Mouse (Mus musculus) ES-E14 (cell line): ENCODE measurements at regions not wholly inside any gene's neighbourhood (a gene's known extent, or its start where the extent isn't known, plus 50 kb on each side); places are given as distances from the start of the nearest gene placed in this dataset.

Source experiments
- DNase-seq: peaks from one replicate; pipeline ENCODE4 v3.0.0-alpha.2; 2013; ENCODE audit warnings: low read depth, low spot score
- H3K27ac ChIP-seq: 2 replicates; pipeline ENCODE4 v1.5.1; 2012; ENCODE audit warnings: low read depth, mild to moderate bottlenecking, low read length, moderate library complexity, mixed read lengths; ENCODE audit not compliant: poor library complexity, insufficient read depth, severe bottlenecking
- H3K36me3 ChIP-seq: 2 replicates; pipeline ENCODE4 v1.6.1; 2012; ENCODE audit warnings: mild to moderate bottlenecking, low read length, moderate library complexity, mixed read lengths; ENCODE audit not compliant: control insufficient read depth, poor library complexity, insufficient read depth, severe bottlenecking
- H3K4me1 ChIP-seq, 2 experiments: fragments of 150-350 bp in 1 of 2; sonication (generic) in 1 of 2; 2 replicates each; pipeline ENCODE4 v1.6.1; 2012; ENCODE audit warnings: low read length in 2 of 2, mild to moderate bottlenecking in 1 of 2, mixed read lengths in 1 of 2; ENCODE audit not compliant: control insufficient read depth in 2 of 2, insufficient read depth in 2 of 2, poor library complexity in 1 of 2
- H3K4me3 ChIP-seq, 2 experiments: fragments of 150-350 bp in 1 of 2; sonication (generic) in 1 of 2; 2 replicates each; pipeline ENCODE4 v1.5.1; 2012; ENCODE audit warnings: low read length in 2 of 2, low read depth in 1 of 2, mild to moderate bottlenecking in 1 of 2, mixed read lengths in 1 of 2; ENCODE audit not compliant: insufficient read depth in 1 of 2, poor library complexity in 1 of 2, severe bottlenecking in 1 of 2
- H3K9ac ChIP-seq: 2 replicates; pipeline ENCODE4 v1.6.1; 2012; ENCODE audit warnings: low read depth, mild to moderate bottlenecking, low read length, mixed read lengths; ENCODE audit not compliant: poor library complexity, insufficient read depth, severe bottlenecking
- H3K9me3 ChIP-seq: fragments of 150-350 bp; sonication (generic); 2 replicates; pipeline ENCODE4 v1.6.1; 2012; ENCODE audit warnings: low read depth, mild to moderate bottlenecking, low read length; ENCODE audit not compliant: control insufficient read depth, insufficient read depth
- CHD2 ChIP-seq: IDR thresholded peaks from 2 replicates; pipeline ENCODE4 v1.6.1; 2014; ENCODE audit warnings: mild to moderate bottlenecking, low read depth, low read length, inconsistent platforms
- HCFC1 ChIP-seq: IDR thresholded peaks from 2 replicates; pipeline ENCODE4 v1.6.1; 2012; ENCODE audit warnings: low read length, inconsistent platforms, borderline replicate concordance; ENCODE audit not compliant: insufficient read depth
- MAFK ChIP-seq: IDR thresholded peaks from 2 replicates; pipeline ENCODE4 v1.6.1; 2014; ENCODE audit warnings: mild to moderate bottlenecking, low read depth, low read length, inconsistent platforms; ENCODE audit not compliant: insufficient read depth
- ZC3H11A ChIP-seq: IDR thresholded peaks from 2 replicates; pipeline ENCODE4 v1.6.1; 2012; ENCODE audit warnings: low read depth, mild to moderate bottlenecking, inconsistent platforms, low read length, borderline replicate concordance
- ZNF384 ChIP-seq: IDR thresholded peaks from 2 replicates; pipeline ENCODE4 v1.6.1; 2012; ENCODE audit warnings: low read depth, low read length, inconsistent platforms
- in situ Hi-C, 2 experiments: fragments of 600-800 bp; cut with MboI; formaldehyde crosslinking; loops; one replicate each; pipeline ENCODE4 v1.15.1; 2025; ENCODE audit warnings: low sequenced_read_pairs in 2 of 2, inconsistent platforms in 1 of 2; ENCODE audit not compliant: unreplicated experiment in 2 of 2

GRCm38 (mm10) chr5:51730241-51730640, 162.7 kb upstream of the Ppargc1a start:
- no peak for DNase-seq
- H3K4me1 ChIP-seq, result no peaks in the 10 kb centered on the region
- in situ Hi-C loops, result no loop called here

GRCm38 (mm10) chr5:51729771-51730170, 162.2 kb upstream of the Ppargc1a start:
- in situ Hi-C loops, result no loop called here
- TF ChIP-seq CHD2 (no peak), MAFK (no peak), HCFC1 (no peak), ZC3H11A (no peak), ZNF384 (no peak)

More at GRCm38 (mm10) chr5:51730241-51730640, 162.7 kb upstream of the Ppargc1a start:
- H3K9ac ChIP-seq, result no peak overlapping the region
- no peak overlapping the region for H3K27ac ChIP-seq
- no peaks in the 10 kb centered on the region for H3K9me3 ChIP-seq
- H3K36me3 ChIP-seq, result no peaks in the 10 kb centered on the region
- H3K4me3 ChIP-seq, result no peak overlapping the region
- no peak for TF ChIP-seq MAFK
- no peak for TF ChIP-seq CHD2
- TF ChIP-seq ZNF384, result no peak
- no peak for TF ChIP-seq ZC3H11A
- no peak for TF ChIP-seq HCFC1

GRCm38 (mm10) chr5:51726762-51727161, 159.2 kb upstream of the Ppargc1a start:
- Histone ChIP-seq H3K4me3 (no peak overlapping the region), H3K9me3 (no peaks in the 10 kb centered on the region), H3K36me3 (no peaks in the 10 kb centered on the region), H3K27ac (no peak overlapping the region), H3K4me1 (no peaks in the 10 kb centered on the region), H3K9ac (no peak overlapping the region)
- DNase-seq, result no peak
- no peak for TF ChIP-seq HCFC1
- TF ChIP-seq MAFK, result no peak
- TF ChIP-seq CHD2, result no peak
- no peak for TF ChIP-seq ZC3H11A
- TF ChIP-seq ZNF384, result no peak
- in situ Hi-C loops, result no loop called here

More at GRCm38 (mm10) chr5:51729771-51730170, 162.2 kb upstream of the Ppargc1a start:
- Histone ChIP-seq H3K4me3 (no peak overlapping the region), H3K4me1 (no peaks in the 10 kb centered on the region), H3K36me3 (no peaks in the 10 kb centered on the region), H3K27ac (no peak overlapping the region), H3K9ac (no peak overlapping the region), H3K9me3 (no peaks in the 10 kb centered on the region)
- no peak for DNase-seq

- Histone ChIP-seq H3K9ac (no peak overlapping the region), H3K9me3 (no peaks in the 10 kb centered on the region), H3K4me1 (no peaks in the 10 kb centered on the region), H3K36me3 (no peaks in the 10 kb centered on the region), H3K4me3 (no peak overlapping the region), H3K27ac (no peak overlapping the region)
- DNase-seq, result no peak
- TF ChIP-seq ZNF384 (no peak), ZC3H11A (no peak), HCFC1 (no peak), CHD2 (no peak)
- in situ Hi-C loops, result no loop called here
Measured at GRCm38 (mm10) chr5:51718911-51719310, 151.4 kb upstream of the Ppargc1a start.

GRCm38 (mm10) chr5:51718451-51718850, 150.9 kb upstream of the Ppargc1a start:
- in situ Hi-C loops, result no loop called here
- H3K9me3 ChIP-seq, result no peaks in the 10 kb centered on the region

More at GRCm38 (mm10) chr5:51718451-51718850, 150.9 kb upstream of the Ppargc1a start:
- H3K9ac ChIP-seq, result no peak overlapping the region
- H3K4me3 ChIP-seq, result no peak overlapping the region
- DNase-seq, result no peak
- no peak overlapping the region for H3K27ac ChIP-seq
- no peaks in the 10 kb centered on the region for H3K36me3 ChIP-seq
- H3K4me1 ChIP-seq, result no peaks in the 10 kb centered on the region
- TF ChIP-seq ZNF384 (no peak), CHD2 (no peak), ZC3H11A (no peak), HCFC1 (no peak), MAFK (no peak)
